Mouse (Mus musculus) G1E-ER4 (cell line): ENCODE results near the gene Aff4. TPM values are rescaled to one million over a fixed set of nuclear protein-coding genes. Genes with fewer than 3 reads are reported as not detected.

Experiments used
- GATA1 ChIP-seq: IDR thresholded peaks from one replicate; pipeline ENCODE4 v1.8.0; 2012; ENCODE audit warnings: low read length, inconsistent platforms
- polyA plus RNA-seq: library from polyadenylated mRNA; stranded (reverse); fragments of >175 nt; gene quantifications from 2 replicates; pipeline ENCODE4 v1.2.3, GENCODE M21; 2012

The Aff4 gene
- polyA plus RNA-seq, 1 experiment: 4.1 TPM

DNA sequence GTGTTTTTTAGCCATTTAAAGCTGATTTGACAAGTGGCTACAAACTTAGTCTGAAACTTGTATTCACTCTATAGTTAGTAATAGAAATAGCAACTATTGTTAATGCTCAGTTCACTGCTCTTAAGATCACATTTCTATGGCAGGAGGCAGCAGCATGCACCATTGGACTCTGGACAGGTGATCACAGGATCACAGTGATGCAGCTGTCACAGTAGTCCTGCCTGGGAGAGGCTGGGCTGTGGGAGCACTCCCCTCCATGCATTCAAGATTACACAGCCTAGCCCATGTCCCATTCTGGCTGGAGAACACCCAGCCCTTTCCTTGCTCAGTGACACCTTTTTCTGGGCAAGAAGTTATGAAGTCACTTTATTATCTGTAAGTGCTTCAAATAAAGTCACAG lies 67.4 kb downstream of the Aff4 start:
- no peak for TF ChIP-seq GATA1

DNA sequence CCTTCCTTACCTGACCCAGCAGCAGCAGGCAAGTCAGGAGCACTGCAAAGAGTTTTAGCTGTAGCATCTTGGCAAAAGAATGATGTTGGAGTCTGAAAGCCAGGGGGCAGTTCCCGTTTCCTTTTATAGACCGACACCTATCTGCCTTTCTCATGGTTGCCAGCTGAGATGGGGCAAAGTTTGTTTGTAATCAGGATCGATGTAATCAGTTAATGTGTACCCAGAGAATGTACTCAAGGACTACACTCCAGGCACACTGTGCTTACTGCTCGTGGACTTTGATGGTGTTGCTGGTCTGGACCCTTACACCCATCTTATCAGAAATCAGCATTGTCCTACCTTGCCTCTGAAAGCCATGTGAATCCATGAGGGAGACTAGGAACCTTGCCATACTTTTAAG lies 72.4 kb downstream of the Aff4 start, which contains the start of gene Leap2:
TSS of gene Leap2 (minus strand) at position 135 of the 400 bp plus-strand sequence.
- TF ChIP-seq GATA1: no peak

DNA sequence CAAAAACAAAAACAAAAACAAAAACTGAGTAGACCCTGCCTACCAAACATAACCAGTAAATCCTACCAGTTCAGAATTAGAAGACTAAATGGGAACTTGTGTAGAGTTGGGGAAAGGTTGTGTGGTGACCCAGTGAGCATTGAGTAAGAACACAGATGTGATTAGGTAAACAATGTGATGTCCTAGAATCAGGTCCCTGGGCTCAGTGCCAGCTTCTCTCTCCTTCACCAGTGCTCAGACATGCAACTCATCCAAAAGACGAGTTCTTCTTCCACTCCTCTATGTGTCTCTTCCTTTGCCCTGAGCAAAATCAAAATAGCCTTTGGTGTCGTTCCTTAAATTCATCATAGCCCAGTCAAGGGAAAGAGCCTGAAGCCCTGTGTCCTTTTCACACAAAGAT lies 74.2 kb downstream of the Aff4 start:
- no peak for TF ChIP-seq GATA1

DNA sequence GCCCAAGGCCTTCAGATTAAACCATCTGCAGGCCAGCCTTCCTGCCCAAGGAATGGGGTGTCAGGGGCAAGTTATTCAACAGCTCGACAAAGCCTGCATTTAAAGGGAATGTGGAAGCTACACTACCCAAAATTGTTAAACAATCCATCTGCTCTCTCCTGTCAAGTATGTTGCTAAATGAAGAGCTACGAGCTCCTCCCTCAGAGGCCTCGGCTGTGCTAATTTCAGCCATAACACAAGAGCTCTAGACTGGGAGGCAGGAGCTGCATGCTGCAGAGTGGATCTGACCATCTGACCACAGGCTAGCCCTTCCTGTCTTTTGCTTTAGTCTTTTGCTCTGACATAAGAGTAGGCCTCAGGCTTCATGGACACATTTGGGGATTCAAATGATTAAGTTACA lies 74.6 kb downstream of the Aff4 start:
- TF ChIP-seq GATA1: no peak

DNA sequence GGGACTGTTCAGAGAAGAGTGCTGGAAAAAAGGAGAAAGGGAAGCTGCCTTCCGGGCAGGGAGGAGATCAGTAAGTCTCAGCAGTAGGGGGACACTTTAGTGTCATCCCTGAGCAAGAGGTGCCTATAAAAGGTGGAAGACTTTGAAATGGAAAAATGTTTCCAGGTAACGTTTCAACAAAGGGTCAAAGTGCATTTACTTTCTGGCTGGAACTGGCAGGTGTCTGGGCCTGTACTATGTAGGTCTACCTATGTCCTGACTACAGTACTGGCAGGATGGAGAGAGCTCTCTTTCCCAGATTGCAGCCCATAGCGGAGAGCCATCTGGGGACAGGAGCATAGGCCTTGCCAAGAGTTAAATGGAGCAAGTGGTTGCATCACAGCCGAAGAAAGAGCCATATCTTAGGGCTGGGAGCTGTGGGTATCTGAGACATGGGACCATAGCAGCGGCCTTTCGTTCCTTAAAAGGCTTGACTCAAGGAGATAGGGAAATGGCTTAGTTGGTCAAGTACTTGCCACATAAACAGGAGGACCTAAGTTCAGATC lies 75.2 kb downstream of the Aff4 start:
- TF ChIP-seq GATA1: no peak

DNA sequence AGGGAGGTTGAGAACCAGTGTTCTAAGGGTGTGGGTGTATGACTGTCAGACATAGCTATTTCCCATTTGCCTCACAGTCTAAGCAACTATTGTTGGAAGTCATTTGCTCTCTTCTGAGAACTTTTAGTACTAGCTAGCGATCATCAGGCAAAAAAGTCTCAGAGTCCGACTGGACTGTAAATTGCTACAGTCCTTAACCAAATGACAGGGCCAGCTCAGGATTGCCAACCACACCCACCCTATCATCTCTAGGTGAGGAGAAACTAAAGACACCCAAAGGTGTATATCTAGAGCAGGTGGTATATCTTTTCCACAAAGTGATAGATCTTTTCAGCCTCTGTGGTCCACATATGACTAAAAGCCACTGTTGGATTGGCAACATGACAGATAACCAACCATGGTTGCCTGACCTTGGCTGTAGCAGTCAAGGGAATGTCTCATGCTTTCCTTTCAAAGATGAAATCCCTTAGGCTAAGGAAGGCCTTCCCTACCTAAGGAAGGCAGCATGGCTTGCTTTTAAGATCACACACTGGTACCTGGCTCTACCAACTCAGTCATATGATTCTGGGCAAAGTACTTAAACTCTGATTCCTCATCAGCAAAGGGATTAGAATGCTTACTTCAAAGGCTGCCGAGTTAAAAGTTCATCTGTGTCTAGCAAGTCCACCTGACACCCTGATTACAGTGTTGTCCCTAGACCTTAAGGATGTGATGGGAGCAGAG lies 77.5 kb downstream of the Aff4 start:
- TF ChIP-seq GATA1: no peak

DNA sequence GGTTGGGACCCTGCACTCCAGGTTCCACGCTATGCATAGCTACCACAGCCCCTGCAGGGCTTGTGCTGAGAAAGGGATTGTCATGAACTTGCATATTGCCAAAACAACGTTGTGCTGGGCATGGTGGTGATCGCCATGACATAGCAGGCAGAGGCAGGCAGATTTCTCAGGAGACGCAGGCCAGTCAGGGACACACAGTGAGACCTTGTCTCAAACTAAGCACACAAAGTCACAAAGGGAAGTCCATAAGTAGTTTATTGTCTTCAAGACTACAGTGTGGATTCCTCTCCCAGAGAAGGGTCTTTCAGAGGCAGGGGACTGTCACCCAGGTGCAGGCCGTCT lies 78.1 kb downstream of the Aff4 start:
- TF ChIP-seq GATA1: no peak

DNA sequence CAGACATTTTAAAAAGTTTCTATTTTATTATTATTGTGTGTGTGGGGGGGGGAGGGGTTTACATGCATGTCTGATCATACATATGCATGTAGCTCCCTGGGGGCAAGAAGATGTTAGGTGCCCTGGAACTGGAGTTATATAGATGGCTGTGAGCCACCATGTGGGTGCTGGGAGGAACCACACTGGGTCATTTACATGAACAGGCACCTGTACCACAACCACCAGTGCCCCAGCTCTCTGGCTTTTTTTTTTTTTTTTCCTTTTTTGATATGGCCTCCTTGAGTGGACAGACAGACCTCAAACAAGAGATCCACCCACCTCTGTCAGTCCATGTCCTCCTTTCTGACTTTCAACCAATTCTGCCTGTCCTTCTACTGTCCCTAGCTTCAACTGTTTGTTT lies 78.5 kb downstream of the Aff4 start:
- TF ChIP-seq GATA1: no peak

DNA sequence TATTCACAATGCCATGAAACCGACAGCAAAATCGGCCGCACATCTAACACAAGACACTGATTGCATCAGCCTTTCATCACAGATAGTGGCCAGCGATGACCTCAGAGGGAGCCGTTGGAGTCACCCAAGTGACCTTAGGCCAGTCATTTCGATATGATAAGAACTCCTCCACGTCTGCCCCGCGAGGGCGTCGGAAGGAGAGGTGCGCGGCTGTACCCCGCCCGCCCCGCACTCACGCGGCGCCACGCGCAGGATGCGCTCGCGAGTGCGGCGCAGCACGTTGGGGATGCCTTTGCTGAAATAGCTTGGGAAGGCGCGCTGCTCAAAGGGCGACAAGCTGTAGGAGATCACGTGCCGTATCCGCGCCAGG lies 79.7 kb downstream of the Aff4 start:
- TF ChIP-seq GATA1: no peak

DNA sequence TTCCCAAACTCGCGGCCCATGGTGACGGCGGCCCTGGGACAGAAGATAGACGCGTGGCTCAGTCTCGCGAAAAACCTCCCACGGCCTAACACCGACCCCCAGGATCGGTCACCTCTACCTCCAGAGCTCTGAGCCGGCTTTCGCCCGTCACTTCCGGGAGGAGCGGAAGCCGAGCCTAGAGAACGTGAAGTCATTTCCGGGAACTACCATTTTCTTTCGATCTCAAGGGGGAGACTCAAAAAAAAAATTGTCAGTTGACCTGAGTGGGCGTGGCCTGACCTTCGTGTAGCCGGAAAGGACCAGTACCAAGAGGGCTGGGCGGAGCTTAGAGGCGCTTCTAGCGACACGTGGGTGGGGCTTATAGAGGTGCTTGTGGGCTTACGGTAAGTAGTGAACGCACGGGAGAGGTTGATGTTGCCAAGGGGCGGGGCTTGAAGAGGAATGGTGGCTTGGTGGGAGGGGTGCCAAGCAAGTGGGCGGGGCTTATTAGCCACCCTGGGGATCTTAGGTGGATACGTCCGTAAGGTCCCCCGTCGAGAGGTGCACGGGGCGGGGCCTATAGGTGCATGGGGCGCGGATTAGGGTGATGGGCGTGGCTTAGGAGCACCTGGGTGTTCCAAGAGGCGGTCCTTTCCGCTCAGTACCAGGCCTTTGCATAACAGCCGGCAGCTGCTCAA lies 80.2 kb downstream of the Aff4 start, which contains the start of the genes Uqcrq and Gdf9:
TSS of gene Uqcrq (minus strand) at position 162 of the 677 bp plus-strand sequence.
TSS of gene Gdf9 (plus strand) at position 354 of the 677 bp plus-strand sequence.
- TF ChIP-seq GATA1: no peak

DNA sequence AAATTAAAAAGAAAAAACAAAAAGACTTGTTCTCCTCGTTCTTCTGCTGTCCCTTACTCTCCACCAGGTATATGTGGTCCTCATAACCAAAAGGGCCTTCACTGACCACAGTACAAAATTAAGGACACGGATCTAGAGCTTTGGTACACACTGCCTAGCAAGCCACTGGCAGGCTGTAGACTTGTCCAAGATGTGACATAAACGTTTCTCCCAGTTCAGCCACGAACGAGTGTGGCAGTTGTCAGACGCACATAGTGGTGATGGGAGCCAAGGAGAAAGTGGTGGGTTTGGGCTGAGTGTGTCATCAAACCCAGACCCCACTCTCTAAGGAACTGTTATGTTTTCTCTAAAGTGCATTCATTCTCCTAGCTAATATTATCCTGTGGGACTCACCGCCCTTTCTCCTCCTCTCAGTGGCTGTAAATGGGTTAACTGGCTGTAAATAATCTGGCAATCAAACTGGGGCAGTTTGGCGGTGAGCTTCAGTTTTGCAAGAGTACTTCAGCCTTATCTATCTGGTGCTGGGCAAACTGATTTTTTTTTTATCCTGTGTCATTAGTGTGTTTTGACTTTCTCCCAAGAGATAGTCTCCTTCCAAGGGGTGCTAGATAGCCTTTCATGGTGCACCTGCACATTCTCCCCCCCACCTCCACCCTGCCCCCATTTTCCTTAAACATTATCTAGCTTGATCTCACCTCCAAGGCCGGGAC lies 80.9 kb downstream of the Aff4 start:
- no peak for TF ChIP-seq GATA1

DNA sequence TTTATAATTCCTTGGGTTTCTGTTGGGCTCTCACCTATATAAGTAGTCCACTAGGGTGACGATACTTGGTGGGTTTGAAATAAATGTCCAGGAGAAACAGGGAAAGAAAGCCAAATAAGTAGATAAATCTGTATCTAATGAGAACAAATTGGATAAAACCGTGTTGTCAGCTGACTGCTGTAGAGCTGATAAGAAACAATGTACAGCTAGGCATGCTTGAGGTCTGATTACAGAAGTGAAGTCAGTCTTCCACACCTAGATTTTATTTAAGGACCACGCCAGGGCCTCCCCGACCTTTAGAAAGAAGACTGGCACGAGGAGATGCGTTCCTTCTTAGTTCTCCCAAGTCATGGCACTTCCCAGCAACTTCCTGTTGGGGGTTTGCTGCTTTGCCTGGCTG lies 82.4 kb downstream of the Aff4 start:
- no peak for TF ChIP-seq GATA1

DNA sequence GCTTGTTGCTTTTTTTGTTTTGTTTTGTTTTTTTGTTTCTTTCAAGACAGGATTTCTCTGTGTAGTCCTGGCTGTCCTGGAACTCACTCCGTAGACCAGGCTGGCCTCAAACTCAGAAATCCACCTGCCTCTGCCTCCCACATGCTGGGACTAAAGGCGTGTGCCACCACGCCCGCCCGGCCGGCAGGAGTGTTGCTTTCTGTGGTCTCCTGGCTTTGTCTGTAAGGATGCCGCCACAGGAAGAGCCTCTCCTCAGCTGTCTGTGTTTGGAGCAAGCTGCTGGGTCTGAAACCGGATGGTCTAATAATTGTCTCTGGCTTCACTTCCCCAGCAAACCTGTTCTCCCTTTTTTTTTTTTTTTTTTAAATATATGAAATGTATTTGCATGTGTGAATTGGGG lies 84.9 kb downstream of the Aff4 start:
- TF ChIP-seq GATA1: no peak

DNA sequence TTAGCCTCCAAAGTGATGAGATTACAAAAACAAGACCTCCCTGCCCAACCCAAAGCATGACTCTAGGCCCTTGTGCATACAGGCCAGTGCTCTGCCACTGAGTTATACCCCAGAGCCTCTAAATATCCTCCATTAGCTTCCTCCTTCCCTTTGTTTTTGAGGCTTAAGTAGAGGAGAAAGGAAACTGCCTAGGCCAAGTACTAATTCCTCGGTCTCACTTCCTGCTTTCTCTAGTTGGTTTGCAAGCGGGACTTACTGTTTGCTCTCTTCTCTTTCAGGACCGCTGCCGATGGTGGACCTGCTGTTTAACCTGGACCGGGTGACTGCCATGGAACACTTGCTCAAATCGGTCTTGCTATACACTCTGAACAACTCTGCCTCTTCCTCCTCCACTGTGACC lies 85.7 kb downstream of the Aff4 start:
- no peak for TF ChIP-seq GATA1

DNA sequence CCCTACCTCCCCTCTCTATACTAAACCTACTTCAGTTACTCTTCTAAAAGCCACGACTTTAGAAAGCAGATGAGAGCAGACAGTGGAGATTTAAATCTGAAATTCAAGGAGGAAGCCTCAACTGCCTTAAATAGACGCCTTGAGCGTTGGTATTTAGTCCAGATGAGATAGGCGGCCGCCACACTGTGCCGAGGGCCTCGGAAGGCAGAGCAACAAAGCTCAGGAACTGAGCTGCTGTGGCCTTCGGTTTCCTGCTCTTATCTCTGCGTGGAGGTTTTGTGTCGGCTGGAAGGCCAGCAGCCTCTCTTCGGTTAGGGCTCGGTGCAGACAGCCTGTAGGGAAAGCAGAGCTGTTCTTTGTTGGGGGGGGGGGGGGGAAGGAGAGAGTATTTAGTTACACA lies 91.3 kb downstream of the Aff4 start:
- no peak for TF ChIP-seq GATA1

DNA sequence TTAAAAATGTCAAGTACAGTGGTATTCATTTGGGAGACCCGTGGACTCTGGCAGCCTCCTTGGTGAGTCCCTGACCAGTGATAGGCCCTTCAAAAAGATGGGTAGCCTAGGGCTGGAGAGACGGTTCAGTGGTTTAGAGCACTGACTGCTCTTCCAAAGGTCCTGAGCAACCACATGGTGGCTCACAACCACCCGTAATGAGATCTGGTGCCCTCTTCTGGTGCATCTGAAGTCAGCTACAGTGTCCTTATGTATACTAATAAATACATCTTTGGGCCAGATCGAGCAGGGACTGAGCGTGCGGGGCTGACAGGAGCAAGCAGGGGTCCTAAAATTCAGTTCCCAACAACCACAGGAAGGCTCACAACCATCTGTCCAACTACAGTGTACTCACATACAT lies 93.2 kb downstream of the Aff4 start:
- TF ChIP-seq GATA1: no peak
